Comparison of ENCODE assay signal across 27 mouse cellular contexts in genomic region chr9:122219934-122220333, GRCm38 (mm10).
"Had no signal": no experiment of that assay in that cellular context is flagged by ENCODE, and none has a peak within 500 bp of the region (broad histone marks: within the 10 kb centered on the region; RNA-seq: fewer than 3 reads in every experiment).

No protein-coding gene starts in this region.

- H3K4me3 ChIP-seq: heart, adult 2 months; heart, embryonic 10.5 days; heart, embryonic 12.5 days; hindbrain, embryonic 10.5 days; hindbrain, embryonic 13.5 days; hindbrain, embryonic 15.5 days; layer of hippocampus, adult 2 months; left cerebral cortex, adult 2 months; limb, embryonic 10.5 days; limb, embryonic 12.5 days; liver, embryonic 13.5 days; liver, embryonic 15.5 days had no signal

- H3K27ac ChIP-seq: heart, adult 2 months; heart, embryonic 10.5 days; hindbrain, embryonic 10.5 days; hindbrain, embryonic 13.5 days; hindbrain, embryonic 15.5 days; layer of hippocampus, adult 2 months; left cerebral cortex, adult 2 months; limb, embryonic 10.5 days; limb, embryonic 12.5 days; liver, embryonic 13.5 days; liver, embryonic 15.5 days had no signal

- H3K9me3 ChIP-seq: heart, embryonic 10.5 days; heart, embryonic 12.5 days; hindbrain, embryonic 10.5 days; hindbrain, embryonic 13.5 days; hindbrain, embryonic 15.5 days; limb, embryonic 10.5 days; limb, embryonic 12.5 days; liver, embryonic 13.5 days; liver, embryonic 15.5 days had no signal

- H3K9ac ChIP-seq: heart, embryonic 12.5 days; hindbrain, embryonic 13.5 days; hindbrain, embryonic 15.5 days; limb, embryonic 12.5 days; liver, embryonic 13.5 days; liver, embryonic 15.5 days; liver, postnatal 0 days had no signal

- H3K27me3 ChIP-seq: heart, embryonic 12.5 days; hindbrain, embryonic 13.5 days; hindbrain, embryonic 15.5 days; limb, embryonic 12.5 days; liver, embryonic 13.5 days; liver, embryonic 15.5 days had no signal

- DNase-seq: gastrocnemius, postnatal 14 days; gastrocnemius, postnatal 36 days; heart, adult 11 months; heart, adult 2 months; heart, postnatal 10 days; heart, postnatal 4 days; kidney, adult 18-20 months; kidney, adult 8-10 months; kidney, postnatal 10 days; kidney, postnatal 25 days; kidney, postnatal 4 days; liver; liver, embryonic 13.5 days; liver, postnatal 0 days had no signal

- ATAC-seq: inflammation-experienced regulatory T-cells, adult 6 months; intestine, postnatal 0 days; liver, postnatal 0 days had no signal

- H3K36me3 ChIP-seq: heart, embryonic 10.5 days; heart, embryonic 12.5 days; hindbrain, embryonic 10.5 days; hindbrain, embryonic 13.5 days; hindbrain, embryonic 15.5 days; limb, embryonic 10.5 days; limb, embryonic 12.5 days; liver, embryonic 13.5 days; liver, embryonic 15.5 days had no signal

- H3K4me1 ChIP-seq: liver, embryonic 13.5 days; liver, embryonic 15.5 days had no signal

- H3K4me2 ChIP-seq: heart, embryonic 12.5 days; hindbrain, embryonic 13.5 days; hindbrain, embryonic 15.5 days; limb, embryonic 12.5 days; liver, embryonic 11.5 days; liver, embryonic 13.5 days; liver, embryonic 15.5 days had no signal
